Mouse (Mus musculus): ENCODE data around the gene Iqcf5.

The Iqcf5 gene

DNA sequence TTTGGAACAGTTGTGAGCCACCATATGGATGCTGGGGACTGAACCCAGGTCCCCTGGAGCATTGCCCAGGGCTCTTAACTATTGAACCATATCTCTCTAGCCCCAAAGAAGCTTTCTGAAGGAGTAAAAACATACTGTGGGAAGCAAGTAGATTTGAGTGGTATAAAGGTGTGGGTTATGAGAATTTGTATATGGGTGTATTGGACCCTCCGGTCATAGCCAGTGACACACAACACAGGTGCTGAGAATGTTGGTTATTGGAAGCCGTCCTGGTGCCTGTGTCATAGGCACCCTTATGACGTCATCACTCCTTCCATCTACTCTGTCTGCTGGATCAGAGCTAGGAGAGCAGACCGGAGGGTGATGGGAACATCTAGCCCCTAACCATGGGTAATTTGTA lies at the start of gene Iqcf5:
Gene Iqcf5, plus strand, starts transcription at position 301 of the 400 bp plus-strand sequence.
- DNase-seq: no peak

DNA sequence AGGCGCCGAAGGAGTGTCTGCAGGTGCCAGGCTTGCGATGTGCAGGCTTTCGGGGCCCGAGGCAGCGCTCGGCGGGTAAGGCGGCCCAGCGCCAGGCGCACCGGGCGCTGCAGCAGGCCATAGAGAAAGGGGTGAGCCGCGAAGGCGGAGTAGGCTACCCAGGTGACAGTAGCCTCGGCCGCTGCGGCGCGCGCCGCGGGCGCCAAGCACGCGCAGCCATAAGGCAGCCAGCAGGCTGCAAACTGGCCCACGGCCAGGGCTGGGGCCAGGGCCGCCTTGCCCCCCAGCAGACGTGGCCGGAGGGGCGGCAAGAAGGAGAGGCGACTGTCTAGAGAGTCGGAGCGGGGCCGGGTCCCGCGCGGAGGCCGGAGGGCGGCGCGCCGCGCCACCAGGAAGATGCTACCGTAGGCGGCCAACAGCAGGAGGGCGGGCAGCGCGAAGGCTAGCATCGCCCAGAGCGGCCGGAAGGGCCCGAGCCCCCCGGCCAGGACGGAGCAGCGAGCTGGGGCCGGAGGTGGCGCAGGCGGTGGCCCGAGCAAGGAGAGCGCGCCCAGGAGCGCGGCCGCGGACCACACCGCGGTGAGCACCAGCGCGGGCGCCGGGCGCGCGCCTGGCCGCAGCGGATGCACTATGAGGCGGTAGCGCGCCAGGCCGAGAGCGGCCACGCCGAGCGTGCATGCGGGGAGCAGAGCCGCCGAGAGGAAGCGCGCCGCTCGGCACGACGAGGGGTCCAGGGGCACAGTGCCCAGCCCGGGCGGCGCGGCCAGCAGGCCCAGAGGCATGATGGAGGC lies 49.4 kb upstream of the Iqcf5 start:
- DNase-seq: peak; percentile 67

DNA sequence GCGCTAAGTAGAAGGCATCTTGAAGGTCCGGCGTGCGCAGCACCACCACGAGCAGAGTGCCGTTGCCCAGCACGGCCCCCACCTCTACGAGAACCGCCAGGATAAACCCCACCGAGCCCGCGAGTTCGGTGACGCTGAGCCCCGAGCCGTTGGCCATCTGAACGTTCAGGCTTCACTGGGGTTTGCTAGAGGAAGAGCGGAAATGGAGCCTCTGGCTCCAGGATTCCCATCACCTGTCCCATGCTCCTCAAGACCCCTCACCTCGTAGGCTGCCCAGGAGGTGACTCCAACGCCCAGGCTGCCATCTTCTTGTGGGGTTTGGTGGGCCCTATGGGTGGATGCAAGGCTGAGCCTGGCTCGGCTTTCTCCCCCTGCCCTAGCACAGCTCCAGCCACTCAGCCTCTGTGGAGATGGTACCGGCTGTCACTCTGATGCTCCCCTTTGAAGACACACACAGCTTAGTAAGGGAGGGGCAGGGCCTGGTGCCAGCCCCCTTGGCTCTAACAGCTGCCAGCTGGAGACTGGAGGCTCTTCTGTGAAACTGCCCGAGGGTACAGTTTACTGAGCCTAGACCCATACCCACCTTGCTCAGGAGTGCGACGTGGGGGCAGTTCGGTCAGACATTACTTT lies 48.7 kb upstream of the Iqcf5 start, which contains the start of gene Gpr62:
Gene Gpr62, minus strand, starts transcription at position 368 of the 630 bp plus-strand sequence.
- DNase-seq: no peak

DNA sequence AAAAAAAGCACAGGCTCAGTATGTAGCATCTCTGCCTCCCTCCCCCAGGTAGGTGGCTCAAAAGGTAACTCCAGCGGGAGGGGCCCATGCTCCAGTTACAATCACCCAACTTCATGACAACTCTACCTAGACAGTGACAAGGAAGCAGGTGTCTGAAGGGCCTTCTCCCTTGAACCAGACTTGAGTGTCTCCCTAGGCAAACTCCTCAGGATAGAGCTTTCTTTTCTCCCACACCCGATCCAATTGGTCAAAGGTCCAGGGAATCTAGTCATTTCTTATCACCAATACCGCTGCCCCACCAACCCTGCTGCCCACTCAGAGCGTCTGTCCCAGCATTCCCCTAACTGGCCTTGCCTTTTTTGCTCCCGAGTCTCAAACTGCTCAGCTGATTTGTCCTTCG lies 47.7 kb upstream of the Iqcf5 start:
- no peak for DNase-seq

- no peak for DNase-seq
Measured at GRCm38 (mm10) chr9:106467746-106468145, 46.6 kb upstream of the Iqcf5 start.

DNA sequence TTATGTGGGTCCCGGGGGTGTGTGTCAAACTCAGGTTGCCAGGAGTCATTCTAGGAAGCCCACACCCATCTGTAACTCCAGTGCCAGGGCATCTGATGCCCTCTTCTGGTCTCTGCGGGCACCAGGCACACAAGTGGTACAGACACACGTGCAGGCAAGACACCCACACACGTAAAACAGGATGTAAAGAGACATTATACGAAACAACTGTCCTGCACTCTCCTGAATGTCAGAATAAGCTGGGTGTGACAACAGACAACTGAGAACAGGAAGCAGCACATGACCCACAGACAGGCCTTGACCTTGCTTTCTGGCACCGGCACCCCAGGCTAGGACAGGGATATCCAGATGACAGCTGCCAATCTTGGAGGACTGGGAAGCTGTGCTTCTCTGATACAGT lies 45.1 kb upstream of the Iqcf5 start:
- DNase-seq: no peak

- no peak for DNase-seq
Measured at GRCm38 (mm10) chr9:106469776-106470175, 44.6 kb upstream of the Iqcf5 start.

DNA sequence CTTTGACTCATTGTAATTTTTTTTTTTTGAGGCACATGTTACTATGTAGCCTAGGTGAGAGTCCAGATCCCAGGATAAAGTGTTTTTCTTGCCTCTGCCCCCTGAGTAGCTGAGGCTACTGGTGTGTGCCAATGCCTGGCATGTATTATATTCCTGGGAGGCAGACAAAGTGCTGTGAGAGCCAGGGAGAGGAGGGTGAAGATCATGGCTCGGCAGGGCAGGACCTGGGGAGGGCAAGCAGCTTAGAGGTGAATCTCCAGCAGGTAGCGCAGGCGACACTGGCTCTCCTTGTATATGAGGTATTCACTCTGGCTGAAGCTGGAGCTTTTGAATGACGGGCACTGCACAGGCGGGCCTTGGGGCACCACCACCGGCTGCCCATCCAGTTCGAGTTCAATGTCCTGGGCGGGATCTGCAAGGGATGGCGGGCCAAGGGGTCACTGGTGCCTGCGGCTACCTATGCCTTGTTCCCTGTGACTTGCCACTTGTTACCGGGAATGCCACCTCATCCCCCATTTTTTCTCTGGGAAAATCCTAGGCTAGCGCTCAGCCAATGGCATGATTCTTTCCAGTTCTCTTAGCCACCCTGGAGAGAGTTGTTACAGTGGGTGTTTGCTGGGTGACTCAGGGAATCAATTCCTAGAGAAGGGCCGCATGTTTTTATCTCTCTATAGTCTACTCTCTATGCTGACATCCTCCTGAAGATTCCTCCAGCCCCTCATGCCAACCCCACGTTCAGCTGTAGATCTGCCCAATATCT lies 43.2 kb upstream of the Iqcf5 start:
- no peak for DNase-seq

- peak; percentile 60 for DNase-seq
Measured at GRCm38 (mm10) chr9:106471892-106472291, 42.5 kb upstream of the Iqcf5 start.

GRCm38 (mm10) chr9:106472321-106472720 lies 42.1 kb upstream of the Iqcf5 start:
- no peak for DNase-seq

DNA sequence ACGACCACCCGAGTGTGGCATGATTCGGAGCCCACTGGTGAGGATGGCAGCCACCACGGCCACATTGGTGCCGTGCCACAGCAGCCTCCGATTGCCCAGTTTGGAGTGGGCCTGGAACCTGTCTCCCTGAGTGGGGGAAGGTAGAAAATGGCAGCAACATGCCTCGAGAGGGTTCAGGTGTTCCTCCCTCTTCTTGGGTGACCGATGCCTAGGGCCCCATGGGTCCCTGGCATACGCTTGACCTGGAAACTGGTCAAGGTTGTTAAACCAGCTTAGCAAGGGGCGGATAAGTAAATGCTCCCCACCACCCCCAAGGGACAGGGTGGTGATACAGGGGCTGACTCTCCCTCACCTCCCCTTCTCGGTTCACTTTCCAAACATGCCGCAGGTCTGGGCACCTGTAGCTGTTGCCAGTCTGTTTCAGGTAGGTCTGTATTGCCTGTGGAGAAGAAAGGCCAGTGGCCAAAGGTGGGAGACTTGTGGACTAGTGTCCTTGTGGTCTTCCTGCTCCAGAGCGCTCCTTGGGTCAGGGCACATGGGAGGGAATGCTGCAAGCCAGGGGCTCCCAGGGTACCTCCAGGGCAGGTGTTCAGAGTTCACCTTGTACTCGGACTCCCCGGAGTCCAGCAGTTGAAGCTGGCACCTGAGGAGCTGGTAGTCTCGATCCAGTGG lies 41.2 kb upstream of the Iqcf5 start:
- peak; percentile 42 for DNase-seq

GRCm38 (mm10) chr9:106473753-106474105 lies 40.6 kb upstream of the Iqcf5 start:
- no peak for DNase-seq

GRCm38 (mm10) chr9:106474456-106474855 lies 39.9 kb upstream of the Iqcf5 start:
- DNase-seq: peak; percentile 71

GRCm38 (mm10) chr9:106475046-106475445 lies 39.3 kb upstream of the Iqcf5 start:
- DNase-seq: no peak

DNA sequence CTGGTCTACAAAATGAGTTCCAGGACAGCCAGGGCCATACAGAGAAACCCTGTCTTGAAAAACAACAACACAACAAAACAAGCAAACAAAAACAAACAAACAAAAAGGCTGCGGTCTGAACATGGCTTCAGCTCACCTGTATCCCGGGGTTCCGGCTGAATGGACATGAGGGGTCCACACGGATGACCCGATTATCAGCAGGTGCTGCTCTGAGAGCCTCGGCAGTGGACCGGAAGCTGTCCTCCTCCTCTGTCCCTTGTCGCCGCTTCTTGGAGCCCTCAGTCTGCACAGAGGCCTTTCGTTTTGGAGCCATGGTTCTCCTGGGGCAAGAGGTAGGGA lies 38.7 kb upstream of the Iqcf5 start, which contains the start of gene Rrp9:
Gene Rrp9, plus strand, starts transcription at position 301 of the 339 bp plus-strand sequence.
- DNase-seq: no peak

- peak; percentile 72 for DNase-seq
Measured at GRCm38 (mm10) chr9:106476002-106476923, 38.1 kb upstream of the Iqcf5 start.

- DNase-seq: peak; percentile 99
Measured at GRCm38 (mm10) chr9:106476924-106477484, 37.4 kb upstream of the Iqcf5 start, which contains the start of gene Parp3. Parp3 (minus strand) TSS chr9:106476949.

DNA sequence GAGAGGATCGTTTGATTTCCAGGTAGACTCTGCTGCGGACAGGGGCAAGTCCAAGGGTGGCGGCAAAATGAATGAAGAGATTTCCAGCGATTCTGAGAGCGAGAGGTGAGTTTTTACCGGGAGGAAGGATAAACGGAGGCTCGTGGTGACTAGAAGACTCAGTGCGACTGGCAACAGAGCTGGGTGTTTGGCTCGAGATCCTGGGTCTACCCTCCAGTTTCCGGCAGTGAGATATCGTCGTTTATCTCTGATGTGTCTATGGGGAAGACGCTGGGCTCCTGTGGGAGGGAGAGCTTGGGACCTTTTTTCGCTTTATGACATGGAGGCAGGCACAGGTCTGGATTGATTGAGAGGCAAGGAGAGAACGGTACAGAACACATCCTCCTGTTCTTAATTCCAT lies 36.7 kb upstream of the Iqcf5 start:
- no peak for DNase-seq

DNA sequence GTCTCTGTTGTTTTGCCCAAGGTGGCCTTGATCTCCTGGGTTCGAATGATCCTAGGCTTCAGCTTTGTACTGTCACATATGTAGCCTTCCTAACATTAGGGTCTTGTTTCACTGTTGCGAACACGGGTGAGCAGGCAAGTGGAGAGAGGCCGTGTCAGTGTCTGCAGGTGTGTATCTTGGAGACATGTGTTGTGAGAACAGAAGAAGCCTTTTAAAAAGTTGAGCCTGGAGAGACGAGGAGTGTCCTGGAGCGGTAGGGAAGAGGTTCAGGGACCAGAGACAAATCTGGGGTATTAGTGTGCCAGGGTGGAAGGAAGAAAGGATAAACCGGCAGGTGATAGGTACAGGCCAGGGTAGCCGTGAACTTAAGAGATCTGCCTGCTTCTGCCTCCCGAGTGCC lies 36.3 kb upstream of the Iqcf5 start:
- no peak for DNase-seq

DNA sequence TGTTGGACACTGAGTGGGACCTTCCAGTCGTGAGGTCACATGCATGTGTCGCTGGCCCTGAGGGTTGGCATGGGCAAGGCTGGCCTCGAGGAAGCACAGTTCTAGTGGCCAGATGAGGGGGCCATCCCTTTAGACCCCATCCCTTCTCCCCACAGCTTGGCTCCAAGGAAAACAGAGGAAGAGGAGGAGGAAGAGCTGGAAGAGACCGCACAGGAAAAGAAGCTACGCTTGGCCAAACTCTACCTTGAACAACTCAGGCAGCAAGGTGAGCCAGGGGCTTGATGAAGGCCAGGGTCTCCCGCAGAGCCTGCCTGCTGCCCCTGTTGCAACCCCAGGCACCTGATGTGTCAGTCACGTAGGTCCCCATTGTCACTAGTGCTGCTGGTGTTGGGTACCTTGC lies 33.8 kb upstream of the Iqcf5 start:
- DNase-seq: no peak

- DNase-seq: no peak
Measured at GRCm38 (mm10) chr9:106481075-106481474, 33.3 kb upstream of the Iqcf5 start.

DNA sequence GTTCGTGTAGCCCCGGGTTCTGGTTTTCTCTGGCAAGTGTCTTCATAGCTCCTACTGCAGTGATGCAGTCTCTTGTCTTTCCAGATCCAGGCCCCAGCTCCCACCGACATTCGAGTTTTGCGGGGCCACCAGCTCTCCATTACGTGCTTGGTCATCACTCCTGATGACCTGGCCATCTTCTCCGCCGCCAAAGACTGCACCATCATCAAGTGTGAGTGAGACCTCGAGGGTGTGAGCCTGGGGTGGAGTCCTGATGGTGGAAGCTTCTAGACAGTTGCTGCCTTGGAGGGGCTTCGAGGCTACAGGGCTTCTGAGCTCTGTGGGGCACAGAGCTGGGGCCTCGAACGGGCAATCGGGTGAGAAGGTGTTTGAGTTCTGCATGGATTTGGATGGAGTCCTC lies 32.7 kb upstream of the Iqcf5 start:
- DNase-seq: no peak

All from kidney, adult 18-20 months (tissue).